Mouse (Mus musculus) forebrain, embryonic 11.5 days (tissue): Measurements from ENCODE around the gene Ppp3ca. TPM values are rescaled to one million over a fixed set of nuclear protein-coding genes. Genes with fewer than 3 reads are reported as not detected.

Experiments used
- ATAC-seq: fragments of 200-750 bp; cut with Nextera tagmentation; replicated peaks from 2 replicates; pipeline ENCODE4 v1.8.0; 2017; ENCODE audit warnings: moderate TSS enrichment; ENCODE audit not compliant: low FRiP score
- DNase-seq: peaks from one replicate; pipeline ENCODE4 v3.0.0-alpha.2; 2017; ENCODE audit warnings: low spot score
- H3K27ac ChIP-seq: fragments of 300-500 bp; sonication (generic); 2 replicates; pipeline ENCODE4 v1.5.1; 2014; ENCODE audit warnings: low read depth, low read length
- H3K27me3 ChIP-seq: fragments of 300-500 bp; sonication (generic); 2 replicates; pipeline ENCODE4 v1.6.1; 2014; ENCODE audit warnings: mild to moderate bottlenecking, low read length, mixed read lengths; ENCODE audit not compliant: control insufficient read depth, insufficient read depth
- H3K36me3 ChIP-seq: fragments of 300-500 bp; sonication (generic); 2 replicates; pipeline ENCODE4 v1.6.1; 2014; ENCODE audit warnings: mild to moderate bottlenecking, low read length, moderate library complexity, mixed read lengths; ENCODE audit not compliant: control insufficient read depth, insufficient read depth
- H3K4me1 ChIP-seq: fragments of 300-500 bp; sonication (generic); replicated peaks from 2 replicates; pipeline ENCODE4 v1.6.1; 2014; ENCODE audit warnings: low read length, mixed read lengths; ENCODE audit not compliant: control insufficient read depth, insufficient read depth
- H3K4me2 ChIP-seq: fragments of 300-500 bp; sonication (generic); 2 replicates; pipeline ENCODE4 v1.6.1; 2014; ENCODE audit warnings: low read depth, mild to moderate bottlenecking, low read length, moderate library complexity, mixed read lengths; ENCODE audit not compliant: severe bottlenecking
- H3K4me3 ChIP-seq: fragments of 300-500 bp; sonication (generic); 2 replicates; pipeline ENCODE4 v1.5.1; 2014; ENCODE audit warnings: low read depth, low read length
- H3K9ac ChIP-seq: fragments of 300-500 bp; sonication (generic); 2 replicates; pipeline ENCODE4 v1.6.1; 2014; ENCODE audit warnings: low read length
- H3K9me3 ChIP-seq: fragments of 300-500 bp; sonication (generic); 2 replicates; pipeline ENCODE4 v1.6.1; 2016; ENCODE audit warnings: low read length, mixed read lengths; ENCODE audit not compliant: control insufficient read depth
- WGBS: fragments of 180-500 bp; shearing (Covaris S2); extraction: QIAGEN DNeasy Blood & Tissue Kit; methylation state at CpG from one replicate; pipeline ENCODE4 v1.1.7; 2014; 5-methylcytosine and 5-hydroxymethylcytosine counted together
- polyA plus RNA-seq: library from polyadenylated mRNA; unstranded; fragments of >200 nt; fragmentation: Nextera tagmentation; extraction: Ambion mirVana; gene quantifications from 2 replicates; pipeline ENCODE4 v1.2.1, GENCODE M21; 2014

Gene Ppp3ca
- polyA plus RNA-seq, 1 experiment from 2014 or later: 59.0 TPM

DNA sequence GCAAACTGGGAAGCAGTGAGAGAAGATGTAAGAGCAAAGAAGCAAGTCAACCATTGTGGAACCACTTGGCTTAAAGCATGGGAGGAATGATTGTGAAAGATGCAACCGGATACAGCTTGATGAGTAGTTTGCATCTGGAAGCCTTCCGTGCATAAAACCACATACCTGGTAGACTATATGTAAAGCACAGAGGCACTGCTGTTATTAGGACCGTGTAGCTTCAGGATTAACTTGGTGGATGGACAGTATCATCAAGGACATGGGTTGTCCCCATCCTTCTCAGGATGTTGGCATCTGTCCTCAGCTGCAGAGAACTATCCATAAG is 271.6 kb downstream of the Ppp3ca start:
- Histone ChIP-seq H3K4me3 (no peak overlapping the region), H3K27me3 (no peaks in the 10 kb centered on the region), H3K27ac (no peak overlapping the region), H3K4me2 (no peak overlapping the region), H3K4me1 (no peaks in the 10 kb centered on the region), H3K36me3 (no peaks in the 10 kb centered on the region), H3K9me3 (no peaks in the 10 kb centered on the region), H3K9ac (no peak overlapping the region)
- ATAC-seq: no peak
- DNase-seq: no peak
- 89% methylated on average over 3 of the region's 3 CpGs for WGBS

DNA sequence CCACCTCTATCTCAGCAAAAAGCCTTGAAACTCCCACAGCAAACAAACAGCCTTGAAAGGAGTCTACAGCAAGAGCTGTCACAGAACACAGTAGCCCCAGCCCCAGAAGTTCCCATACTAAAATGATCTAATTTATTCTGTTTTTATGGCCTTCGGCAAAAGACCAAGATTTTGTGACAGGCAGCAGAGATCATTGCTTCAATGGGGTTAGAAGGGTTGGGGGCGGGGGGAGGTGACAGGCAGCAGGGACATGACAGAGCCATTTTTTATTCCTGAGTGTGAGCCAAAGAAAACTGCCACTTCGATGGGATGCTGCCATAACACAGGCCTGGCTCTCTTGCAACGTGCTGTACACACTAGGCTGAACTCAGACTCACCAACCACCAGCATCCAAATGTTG is 275.6 kb downstream of the Ppp3ca start:
- Histone ChIP-seq H3K4me3 (no peak overlapping the region), H3K4me1 (no peaks in the 10 kb centered on the region), H3K27me3 (no peaks in the 10 kb centered on the region), H3K9me3 (no peaks in the 10 kb centered on the region), H3K9ac (no peak overlapping the region), H3K36me3 (no peaks in the 10 kb centered on the region), H3K27ac (no peak overlapping the region), H3K4me2 (no peak overlapping the region)
- DNase-seq (no peak), ATAC-seq (no peak)
- WGBS: 90% methylated on average over 4 of the region's 4 CpGs

DNA sequence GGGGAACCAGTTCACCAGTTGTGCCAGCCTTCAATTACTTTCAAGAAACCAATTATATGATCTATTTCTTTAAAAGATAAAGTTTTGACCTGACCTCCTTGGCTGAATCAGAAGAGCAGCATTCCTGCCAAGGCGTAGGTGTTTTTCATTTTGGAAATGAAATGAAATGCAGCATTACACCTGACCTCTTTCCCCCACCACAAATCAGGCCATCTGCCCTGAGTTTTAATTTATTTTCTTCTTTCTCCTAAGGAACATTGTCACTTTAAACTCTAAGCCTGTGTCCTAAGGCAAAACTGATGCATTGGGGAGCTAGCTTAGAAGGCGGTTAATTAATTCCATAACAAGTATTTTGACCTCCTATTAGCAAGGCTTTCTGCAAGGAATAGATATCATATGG is 276.7 kb downstream of the Ppp3ca start:
- DNase-seq (no peak), ATAC-seq (no peak)
- H3K27me3 ChIP-seq: no peaks in the 10 kb centered on the region
- H3K9me3 ChIP-seq: no peaks in the 10 kb centered on the region
- H3K4me1 ChIP-seq: no peaks in the 10 kb centered on the region
- H3K9ac ChIP-seq: no peak overlapping the region
- no peak overlapping the region for H3K4me2 ChIP-seq
- no peak overlapping the region for H3K4me3 ChIP-seq
- H3K36me3 ChIP-seq: no peaks in the 10 kb centered on the region
- H3K27ac ChIP-seq: no peak overlapping the region
- 82% methylated on average over 2 of the region's 2 CpGs for WGBS

DNA sequence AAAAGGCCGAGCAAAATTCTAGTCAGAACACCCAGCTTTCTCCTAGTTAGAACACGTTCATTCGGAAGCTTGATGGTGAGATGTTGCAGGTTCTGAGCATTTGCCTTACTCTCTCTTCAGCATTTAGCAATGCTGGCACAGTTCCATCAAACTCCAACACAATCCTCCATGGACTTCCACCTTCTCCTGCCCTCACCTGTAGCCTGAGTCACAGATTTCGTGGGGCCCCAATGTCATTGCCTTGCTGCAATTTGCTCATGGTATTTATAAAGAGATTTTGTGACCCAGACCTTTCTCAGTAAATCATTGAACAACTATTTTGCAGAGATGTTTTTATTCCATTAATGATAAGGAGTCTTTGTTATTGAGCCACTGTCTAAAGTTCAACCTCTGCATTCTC is 278.2 kb downstream of the Ppp3ca start:
- H3K9me3 ChIP-seq: no peaks in the 10 kb centered on the region
- WGBS: 92% methylated on average over 4 of the region's 4 CpGs
- no peak overlapping the region for H3K27ac ChIP-seq
- no peaks in the 10 kb centered on the region for H3K27me3 ChIP-seq
- no peak overlapping the region for H3K4me3 ChIP-seq
- H3K36me3 ChIP-seq: no peaks in the 10 kb centered on the region
- ATAC-seq: no peak
- H3K4me1 ChIP-seq: no peaks in the 10 kb centered on the region
- H3K4me2 ChIP-seq: no peak overlapping the region
- no peak overlapping the region for H3K9ac ChIP-seq
- no peak for DNase-seq

DNA sequence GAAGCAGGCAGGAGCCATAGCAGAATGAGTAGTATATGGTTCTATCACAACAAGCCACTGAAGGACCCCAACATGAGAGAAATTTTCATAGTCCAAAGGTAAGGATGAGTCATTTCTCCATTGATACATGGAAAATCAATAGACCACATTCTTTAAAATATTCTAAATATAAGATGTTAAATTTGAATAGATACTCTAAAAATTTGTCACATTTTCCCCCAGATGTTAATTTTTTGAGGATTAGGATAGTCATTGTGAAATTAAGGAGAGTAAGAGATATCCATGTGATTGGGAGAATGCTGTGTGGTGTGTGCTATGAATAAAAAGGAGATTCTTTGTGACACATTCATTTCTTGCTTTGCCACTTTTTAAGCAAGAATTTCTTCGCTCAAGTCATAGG is 281.9 kb downstream of the Ppp3ca start:
- Histone ChIP-seq H3K4me1 (no peaks in the 10 kb centered on the region), H3K4me3 (no peak overlapping the region), H3K9ac (no peak overlapping the region), H3K27ac (no peak overlapping the region), H3K9me3 (no peaks in the 10 kb centered on the region), H3K4me2 (no peak overlapping the region), H3K36me3 (no peaks in the 10 kb centered on the region), H3K27me3 (no peaks in the 10 kb centered on the region)
- 89% methylated on average over 1 of the region's 1 CpGs for WGBS
- DNase-seq (no peak), ATAC-seq (no peak)

DNA sequence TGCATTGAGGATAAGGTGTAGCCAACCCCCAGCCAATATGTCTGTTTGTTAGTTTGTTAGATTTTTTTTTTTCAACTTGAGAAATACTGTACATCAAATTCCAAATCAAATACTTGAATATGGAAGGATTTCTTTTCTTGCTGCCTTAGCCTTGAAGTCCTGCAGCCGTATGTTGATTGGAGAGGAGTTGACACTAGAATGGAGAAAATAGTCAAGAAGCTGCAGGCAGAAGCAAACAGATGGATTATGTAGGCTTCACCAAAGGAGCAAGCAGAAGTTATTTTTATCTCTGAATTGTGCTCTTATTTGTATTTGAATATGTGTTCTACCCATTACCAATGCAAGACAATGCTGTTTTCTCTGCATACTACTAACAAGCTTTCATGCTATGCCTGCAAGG is 282.9 kb downstream of the Ppp3ca start:
- DNase-seq (no peak), ATAC-seq (no peak)
- Histone ChIP-seq H3K9ac (no peak overlapping the region), H3K27me3 (no peaks in the 10 kb centered on the region), H3K4me2 (no peak overlapping the region), H3K4me1 (no peaks in the 10 kb centered on the region), H3K36me3 (no peaks in the 10 kb centered on the region), H3K27ac (no peak overlapping the region), H3K9me3 (no peaks in the 10 kb centered on the region), H3K4me3 (no peak overlapping the region)
- 88% methylated on average over 1 of the region's 1 CpGs for WGBS

DNA sequence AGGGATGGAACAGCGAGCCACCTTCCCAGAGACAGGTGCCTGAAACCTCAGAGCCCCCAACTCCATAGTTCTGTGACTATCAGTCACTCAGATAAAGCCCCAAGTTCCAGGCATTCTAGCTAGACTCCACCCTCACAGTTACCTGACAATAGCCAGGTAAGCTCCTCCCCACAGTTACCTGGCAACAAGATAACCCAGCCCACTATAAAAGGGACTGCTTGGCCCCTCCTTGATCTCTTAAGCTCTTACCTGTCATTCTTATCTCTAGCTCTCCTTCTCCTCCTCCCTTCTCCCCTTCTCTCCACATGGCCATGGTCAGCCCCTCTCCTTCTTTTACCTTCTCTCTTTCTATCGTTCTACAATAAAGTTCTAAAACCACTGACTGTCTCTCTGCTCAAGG is 285.1 kb downstream of the Ppp3ca start:
- DNase-seq: no peak
- Histone ChIP-seq H3K27ac (no peak overlapping the region), H3K27me3 (no peaks in the 10 kb centered on the region), H3K4me1 (no peaks in the 10 kb centered on the region), H3K4me2 (no peak overlapping the region), H3K36me3 (no peaks in the 10 kb centered on the region), H3K9ac (no peak overlapping the region), H3K4me3 (no peak overlapping the region), H3K9me3 (no peaks in the 10 kb centered on the region)
- ATAC-seq: no peak
- 89% methylated on average over 2 of the region's 2 CpGs for WGBS

DNA sequence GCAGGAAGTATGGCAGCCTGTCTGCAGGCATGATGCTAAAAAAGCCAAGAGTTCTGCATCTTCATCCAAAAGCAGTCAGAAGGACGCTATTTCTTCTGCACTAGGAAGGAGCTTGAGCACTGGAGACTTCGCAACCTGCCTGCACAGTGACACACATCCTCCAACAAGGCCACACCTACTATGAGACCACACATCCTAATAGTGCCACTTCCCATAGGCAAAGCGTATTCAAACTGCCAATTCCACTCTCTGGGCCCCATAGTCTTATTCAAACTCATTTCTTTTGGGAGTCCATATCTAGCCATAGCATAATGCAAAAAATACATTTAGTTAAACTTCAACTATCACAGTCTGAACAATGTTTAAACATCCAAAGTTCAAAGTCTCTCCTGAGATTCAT is 290.4 kb downstream of the Ppp3ca start:
- DNase-seq (no peak), ATAC-seq (no peak)
- Histone ChIP-seq H3K9me3 (no peaks in the 10 kb centered on the region), H3K4me1 (no peaks in the 10 kb centered on the region), H3K9ac (no peak overlapping the region), H3K36me3 (no peaks in the 10 kb centered on the region), H3K4me3 (no peak overlapping the region), H3K27ac (no peak overlapping the region), H3K4me2 (no peak overlapping the region), H3K27me3 (no peaks in the 10 kb centered on the region)
- 87% methylated on average over 3 of the region's 3 CpGs for WGBS

DNA sequence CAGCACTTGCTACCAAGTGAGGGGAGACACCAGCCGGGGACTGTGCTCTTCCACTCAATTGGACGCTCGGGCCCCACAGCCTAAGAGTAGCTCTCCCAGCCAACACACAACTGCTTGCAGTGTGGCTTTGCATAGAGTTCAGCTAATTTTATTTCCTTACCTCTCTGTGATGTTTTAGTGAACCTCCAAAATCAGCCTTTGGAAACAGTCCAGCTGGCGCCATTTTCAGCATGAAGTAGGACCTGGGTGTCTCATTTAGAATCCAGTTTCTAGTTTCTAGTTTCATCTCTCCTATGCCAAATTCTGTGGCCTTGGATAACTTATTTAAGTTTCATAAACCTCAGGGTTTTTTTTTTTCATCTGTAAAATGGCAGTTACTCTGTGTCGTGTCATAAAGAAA is 296.9 kb downstream of the Ppp3ca start:
- H3K27me3 ChIP-seq: no peaks in the 10 kb centered on the region
- H3K36me3 ChIP-seq: no peaks in the 10 kb centered on the region
- no peak for DNase-seq
- H3K9ac ChIP-seq: no peak overlapping the region
- no peak overlapping the region for H3K27ac ChIP-seq
- no peaks in the 10 kb centered on the region for H3K9me3 ChIP-seq
- H3K4me3 ChIP-seq: no peak overlapping the region
- no peaks in the 10 kb centered on the region for H3K4me1 ChIP-seq
- ATAC-seq: no peak
- H3K4me2 ChIP-seq: no peak overlapping the region
- 93% methylated on average over 5 of the region's 5 CpGs for WGBS
